Comparison of ENCODE assay signal across 18 mouse cellular contexts in the genomic region with DNA sequence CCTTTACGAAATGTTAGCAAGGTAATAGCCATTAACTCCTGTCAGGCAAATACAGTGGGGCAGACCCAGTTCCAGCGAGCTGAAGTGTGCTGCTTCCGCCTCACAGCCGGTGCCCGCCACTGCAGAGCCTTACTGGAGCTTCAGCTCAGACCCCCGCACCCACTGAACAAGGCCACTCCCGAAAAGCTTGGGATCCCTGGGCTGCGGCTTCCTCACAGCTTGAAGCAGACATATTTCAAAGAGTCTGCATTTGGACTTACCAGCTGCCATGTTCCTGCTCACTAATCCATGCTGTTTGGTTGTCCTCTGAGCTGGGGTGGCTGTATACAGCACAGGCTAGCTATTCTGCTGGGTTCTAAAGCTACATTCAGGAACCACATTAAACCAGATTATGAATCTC.
"Had no signal": no experiment of that assay in that cellular context is flagged by ENCODE, and none has a peak within 500 bp of the region (broad histone marks: within the 10 kb centered on the region; RNA-seq: fewer than 3 reads in every experiment).

No protein-coding gene starts in this region.

- H3K4me3 ChIP-seq: midbrain, embryonic 10.5 days; midbrain, embryonic 12.5 days; myocyte; neural tube, embryonic 13.5 days; neural tube, embryonic 15.5 days had no signal

- DNase-seq: lung, embryonic 14.5 days; lung, postnatal 10 days; lung, postnatal 4 days; midbrain, embryonic 14.5 days; retina, postnatal 1 day; right cerebral cortex, adult 18-20 months; right cerebral cortex, postnatal 25 days; right cerebral cortex, postnatal 4 days; spleen, adult 18-20 months; thymus, adult 18-20 months; thymus, postnatal 14 days; thymus, postnatal 36 days had no signal

- H3K9ac ChIP-seq: lung, embryonic 14.5 days; midbrain, embryonic 12.5 days; neural tube, embryonic 13.5 days; neural tube, embryonic 15.5 days had no signal

- H3K9me3 ChIP-seq: midbrain, embryonic 10.5 days; midbrain, embryonic 12.5 days; neural tube, embryonic 13.5 days; neural tube, embryonic 15.5 days had no signal

- H3K27me3 ChIP-seq: midbrain, embryonic 12.5 days; neural tube, embryonic 13.5 days; neural tube, embryonic 15.5 days had no signal

- H3K4me2 ChIP-seq: lung, embryonic 14.5 days; midbrain, embryonic 12.5 days; neural tube, embryonic 13.5 days; neural tube, embryonic 15.5 days had no signal

- H3K27ac ChIP-seq: midbrain, embryonic 10.5 days; midbrain, embryonic 12.5 days; neural tube, embryonic 13.5 days; neural tube, embryonic 15.5 days had no signal

- ATAC-seq: midbrain, embryonic 16.5 days had no signal
